Mouse (Mus musculus) liver, adult 10 weeks (tissue): ENCODE data around the gene Trpc6. TPM values are rescaled to one million over a fixed set of nuclear protein-coding genes. Genes with fewer than 3 reads are reported as not detected.

Experiments
- polyA plus RNA-seq: library from polyadenylated mRNA; stranded (reverse); fragments of 350-450 nt; fragmentation: Illumina TruSeq; extraction: RNeasy Lipid Tissue Mini Kit (QIAGEN cat#74804); gene quantifications from one replicate; pipeline ENCODE4 v1.2.3, GENCODE M21; 2014; ENCODE audit warnings: low read depth, low replicate concordance

Trpc6 gene
- not detected for polyA plus RNA-seq

GRCm38 (mm10) chr9:8544041-8544794 is at the start of gene Trpc6:
Gene Trpc6, plus strand, starts transcription at chr9:8544142.

